Mouse (Mus musculus) CH12.LX (cell line): ENCODE measurements around the gene Trim44. TPM values are rescaled to one million over a fixed set of nuclear protein-coding genes. Genes with fewer than 3 reads are reported as not detected.
A peak's percentile ranks its signal among the peaks of the same experiment; 100 is the strongest.

Source experiments
- DNase-seq: peaks from one replicate; pipeline ENCODE4 v3.0.0-alpha.2; 2013; ENCODE audit errors: extremely low read depth
- H3K27ac ChIP-seq: 2 replicates; pipeline ENCODE4 v1.5.1; 2012; ENCODE audit warnings: low read depth, mild to moderate bottlenecking, control low read depth, moderate library complexity; ENCODE audit not compliant: insufficient read depth
- H3K27me3 ChIP-seq: replicated peaks from 2 replicates; pipeline ENCODE3; 2012; ENCODE audit warnings: inconsistent platforms
- H3K36me3 ChIP-seq, 2 experiments: replicated peaks in 1 of 2; 2 replicates each; pipeline versions ENCODE3 to v1.6.1; 2012; ENCODE audit warnings: inconsistent platforms in 1 of 2, low read length in 1 of 2, mild to moderate bottlenecking in 1 of 2, mixed read lengths in 1 of 2, moderate library complexity in 1 of 2; ENCODE audit not compliant: control insufficient read depth in 1 of 2, insufficient read depth in 1 of 2
- H3K4me1 ChIP-seq, 2 experiments: 2 replicates each; pipeline ENCODE4 v1.6.1; 2012; ENCODE audit warnings: inconsistent platforms in 1 of 2, moderate library complexity in 1 of 2; ENCODE audit not compliant: insufficient read depth in 2 of 2, control insufficient read depth in 1 of 2
- H3K4me2 ChIP-seq: 2 replicates; pipeline ENCODE4 v1.6.1; 2012; ENCODE audit warnings: low read depth, mild to moderate bottlenecking, control low read depth; ENCODE audit not compliant: poor library complexity, insufficient read depth, severe bottlenecking
- H3K4me3 ChIP-seq, 3 experiments: fragments of 150-350 bp in 1 of 3; sonication (generic) in 1 of 3; replicated peaks in 1 of 3; 2 replicates each; pipeline versions ENCODE3 to v1.5.1; 2011 to 2012; ENCODE audit warnings: low read depth in 2 of 3, low read length in 2 of 3, mild to moderate bottlenecking in 2 of 3, moderate library complexity in 2 of 3, control low read depth in 1 of 3, improper control_type of control experiment in 1 of 3, inconsistent platforms in 1 of 3, mixed read lengths in 1 of 3; ENCODE audit not compliant: poor library complexity in 1 of 3
- H3K79me2 ChIP-seq: replicated peaks from 2 replicates; pipeline ENCODE4 v1.6.1; 2012; ENCODE audit warnings: mild to moderate bottlenecking, moderate library complexity; ENCODE audit not compliant: control insufficient read depth, poor library complexity, insufficient read depth, severe bottlenecking; ENCODE audit errors: extremely low read depth
- H3K9ac ChIP-seq: 2 replicates; pipeline ENCODE4 v1.6.1; 2012; ENCODE audit warnings: low read depth, mild to moderate bottlenecking, control low read depth, moderate library complexity; ENCODE audit not compliant: insufficient read depth
- H3K9me3 ChIP-seq: replicated peaks from 2 replicates; pipeline ENCODE3; 2012; ENCODE audit warnings: low read length, inconsistent platforms, mixed read lengths
- BHLHE40 ChIP-seq: IDR thresholded peaks from 2 replicates; pipeline ENCODE4 v1.6.1; 2011; ENCODE audit warnings: mild to moderate bottlenecking, low read depth, low read length, improper control_type of control experiment
- CHD1 ChIP-seq: IDR thresholded peaks from 2 replicates; pipeline ENCODE4 v1.6.1; 2012; ENCODE audit warnings: low read depth, low read length, improper control_type of control experiment, inconsistent platforms
- CHD2 ChIP-seq: IDR thresholded peaks from 2 replicates; pipeline ENCODE4 v1.6.1; 2011; ENCODE audit warnings: low read length, improper control_type of control experiment
- E2F4 ChIP-seq: IDR thresholded peaks from 2 replicates; pipeline ENCODE4 v1.6.1; 2011; ENCODE audit warnings: low read depth, low read length, improper control_type of control experiment; ENCODE audit not compliant: insufficient replicate concordance
- ELF1 ChIP-seq: IDR thresholded peaks from 2 replicates; pipeline ENCODE4 v1.6.1; 2014; ENCODE audit warnings: low read depth, mild to moderate bottlenecking, inconsistent platforms, low read length, improper control_type of control experiment
- EP300 ChIP-seq: IDR thresholded peaks from 2 replicates; pipeline ENCODE4 v1.6.1; 2011; ENCODE audit warnings: low read length, improper control_type of control experiment
- ETS1 ChIP-seq: conservative IDR thresholded peaks from 2 replicates; pipeline ENCODE4 v1.6.1; 2012; ENCODE audit warnings: low read depth, mild to moderate bottlenecking, inconsistent platforms, low read length, improper control_type of control experiment, moderate library complexity
- GABPA ChIP-seq: IDR thresholded peaks from 2 replicates; pipeline ENCODE4 v1.6.1; 2012; ENCODE audit warnings: low read depth, low read length, improper control_type of control experiment, inconsistent platforms; ENCODE audit not compliant: insufficient replicate concordance
- HCFC1 ChIP-seq: IDR thresholded peaks from 2 replicates; pipeline ENCODE4 v1.6.1; 2012; ENCODE audit warnings: low read depth, mild to moderate bottlenecking, inconsistent platforms, low read length, improper control_type of control experiment
- IRF4 ChIP-seq: IDR thresholded peaks from 2 replicates; pipeline ENCODE4 v1.6.1; 2014; ENCODE audit warnings: low read depth, mild to moderate bottlenecking, inconsistent platforms, low read length, improper control_type of control experiment
- JUN ChIP-seq: IDR thresholded peaks from 2 replicates; pipeline ENCODE4 v1.6.1; 2011; ENCODE audit warnings: low read depth, mild to moderate bottlenecking, low read length, improper control_type of control experiment, moderate library complexity; ENCODE audit not compliant: insufficient read depth
- JUND ChIP-seq: conservative IDR thresholded peaks from 2 replicates; pipeline ENCODE4 v1.6.1; 2011; ENCODE audit warnings: low read depth, low read length, improper control_type of control experiment
- KAT2A ChIP-seq: IDR thresholded peaks from 2 replicates; pipeline ENCODE4 v1.6.1; 2012; ENCODE audit warnings: low read length, improper control_type of control experiment, inconsistent platforms; ENCODE audit not compliant: insufficient replicate concordance
- MAFK ChIP-seq: IDR thresholded peaks from 2 replicates; pipeline ENCODE4 v1.6.1; 2011; ENCODE audit warnings: low read length, improper control_type of control experiment; ENCODE audit not compliant: insufficient replicate concordance
- MAX ChIP-seq: IDR thresholded peaks from 2 replicates; pipeline ENCODE4 v1.6.1; 2011; ENCODE audit warnings: low read length, improper control_type of control experiment
- MAZ ChIP-seq: IDR thresholded peaks from 2 replicates; pipeline ENCODE4 v1.6.1; 2012; ENCODE audit warnings: low read depth, mild to moderate bottlenecking, inconsistent platforms, low read length, improper control_type of control experiment, moderate library complexity
- MEF2A ChIP-seq: IDR thresholded peaks from 2 replicates; pipeline ENCODE4 v1.6.1; 2014; ENCODE audit warnings: low read depth, mild to moderate bottlenecking, inconsistent platforms, low read length, improper control_type of control experiment, borderline replicate concordance
- NRF1 ChIP-seq: IDR thresholded peaks from 2 replicates; pipeline ENCODE4 v1.6.1; 2014; ENCODE audit warnings: low read depth, mild to moderate bottlenecking, inconsistent platforms, low read length, improper control_type of control experiment, moderate library complexity
- PAX5 ChIP-seq: IDR thresholded peaks from 2 replicates; pipeline ENCODE4 v1.6.1; 2012; ENCODE audit warnings: low read length, inconsistent platforms, mixed read lengths
- POLR2AphosphoS2 ChIP-seq: IDR thresholded peaks from 2 replicates; pipeline ENCODE4 v1.6.1; 2011; ENCODE audit warnings: low read depth, low read length, improper control_type of control experiment
- RAD21 ChIP-seq: IDR thresholded peaks from 2 replicates; pipeline ENCODE4 v1.6.1; 2011; ENCODE audit warnings: low read depth, mild to moderate bottlenecking, low read length, improper control_type of control experiment, moderate library complexity
- RCOR1 ChIP-seq: conservative IDR thresholded peaks from 2 replicates; pipeline ENCODE4 v1.6.1; 2012; ENCODE audit warnings: low read depth, mild to moderate bottlenecking, inconsistent platforms, low read length, improper control_type of control experiment
- SIN3A ChIP-seq: IDR thresholded peaks from 2 replicates; pipeline ENCODE4 v1.6.1; 2012; ENCODE audit warnings: low read length, improper control_type of control experiment, inconsistent platforms
- SMC3 ChIP-seq: IDR thresholded peaks from 2 replicates; pipeline ENCODE4 v1.6.1; 2011; ENCODE audit warnings: low read depth, low read length, improper control_type of control experiment
- TBP ChIP-seq: conservative IDR thresholded peaks from 2 replicates; pipeline ENCODE4 v1.6.1; 2011; ENCODE audit warnings: low read depth, low read length, improper control_type of control experiment
- TCF12 ChIP-seq: IDR thresholded peaks from 2 replicates; pipeline ENCODE4 v1.6.1; 2014; ENCODE audit warnings: low read depth, mild to moderate bottlenecking, inconsistent platforms, low read length, improper control_type of control experiment
- UBTF ChIP-seq: IDR thresholded peaks from 2 replicates; pipeline ENCODE4 v1.6.1; 2012; ENCODE audit warnings: low read depth, mild to moderate bottlenecking, inconsistent platforms, low read length, improper control_type of control experiment, moderate library complexity
- USF1 ChIP-seq: IDR thresholded peaks from 2 replicates; pipeline ENCODE4 v1.6.1; 2014; ENCODE audit warnings: low read depth, mild to moderate bottlenecking, inconsistent platforms, low read length, improper control_type of control experiment
- USF2 ChIP-seq: conservative IDR thresholded peaks from 2 replicates; pipeline ENCODE4 v1.6.1; 2011; ENCODE audit warnings: low read depth, low read length, improper control_type of control experiment
- ZKSCAN1 ChIP-seq: IDR thresholded peaks from 2 replicates; pipeline ENCODE4 v1.6.1; 2012; ENCODE audit warnings: low read depth, inconsistent platforms, low read length, improper control_type of control experiment, borderline replicate concordance
- ZNF384 ChIP-seq: IDR thresholded peaks from 2 replicates; pipeline ENCODE4 v1.6.1; 2012; ENCODE audit warnings: low read depth, low read length, improper control_type of control experiment, inconsistent platforms
- dilution Hi-C: fragments of 300-500 bp; cut with MboI; formaldehyde crosslinking; loops from 2 replicates; pipeline ENCODE4 v1.14.3; 2020; ENCODE audit warnings: low sequenced_read_pairs; ENCODE audit not compliant: extremely low pct_unique_long_range_greater_than_20kb, extremely low pct_ligation_motif_present
- in situ Hi-C: fragments of 300-500 bp; cut with MboI; formaldehyde crosslinking; loops from 3 replicates; pipeline ENCODE4 v1.14.3; 2019; ENCODE audit warnings: low sequenced_read_pairs, low pct_ligation_motif_present, low pct_unique_long_range_greater_than_20kb, mixed read lengths
- polyA plus RNA-seq: library from polyadenylated mRNA; unstranded; fragments of >175 nt; gene quantifications from 2 replicates; pipeline ENCODE4 v1.2.1, GENCODE M21; 2012; ENCODE audit warnings: low read depth; ENCODE audit not compliant: insufficient read length
- total RNA-seq, 2 experiments: library from RNA; depleted of rRNA; stranded (reverse); fragments of 300-350 nt in 1 of 2; fragments of >200 nt in 1 of 2; gene quantifications; 2 replicates each; pipeline ENCODE4 v1.2.3; 2012 to 2014

Trim44 gene
- total and polyA plus RNA-seq, 3 experiments, result 22.7 to 77.5 (median 28.0) TPM

DNA sequence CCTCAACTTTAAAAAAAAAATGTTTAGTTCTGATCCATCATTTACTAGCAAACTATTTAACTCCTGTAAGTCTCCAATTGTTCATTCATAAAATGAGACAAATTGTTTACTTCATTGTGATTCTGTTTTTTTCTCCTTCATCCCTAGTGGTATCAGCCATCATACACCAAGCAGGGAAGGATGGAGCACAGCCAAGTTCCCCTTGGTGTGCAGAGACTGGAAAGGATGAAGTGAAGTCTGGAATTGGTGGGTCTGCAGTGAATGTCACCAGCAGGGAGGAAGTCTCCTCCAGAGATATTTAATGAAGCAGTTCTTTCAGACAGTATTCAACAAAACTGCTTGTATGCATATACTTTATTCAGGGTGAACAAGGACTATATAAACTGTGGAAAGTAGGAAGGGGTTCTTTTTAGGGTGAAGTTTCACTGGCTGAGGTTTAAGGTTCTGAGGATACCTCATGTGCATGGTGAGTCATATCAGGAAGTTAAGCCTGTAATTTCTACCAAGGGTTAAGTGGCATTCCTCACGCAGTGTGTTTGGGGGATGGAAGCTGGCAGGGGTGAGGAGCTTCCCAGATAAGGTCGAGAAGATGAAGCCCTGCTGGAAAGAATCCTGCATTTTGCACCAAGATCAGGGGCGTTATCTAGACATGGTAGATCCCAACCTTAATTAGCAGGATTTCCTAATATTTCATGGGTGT lies 34.1 kb downstream of the Trim44 start:
- H3K9ac ChIP-seq, result no peak overlapping the region
- no peak overlapping the region for H3K4me3 ChIP-seq
- H3K27me3 ChIP-seq, result no peaks in the 10 kb centered on the region
- H3K4me1 ChIP-seq, result peaks cover 9 to 24% of the 10 kb centered on the region in 2 experiments; a peak in 3 of 4 replicates
- dilution Hi-C loops (no loop called here), in situ Hi-C loops (no loop called here)
- no peaks in the 10 kb centered on the region for H3K9me3 ChIP-seq
- H3K36me3 ChIP-seq, result peaks cover 0 to 47% of the 10 kb centered on the region in 2 experiments
- peaks cover 6% of the 10 kb centered on the region; the same call in 1 of the 2 replicates for H3K79me2 ChIP-seq
- no peak overlapping the region for H3K4me2 ChIP-seq
- TF ChIP-seq CHD1 (no peak), BHLHE40 (peak; percentile 43; the same call in 1 of the 2 replicates), JUND (peak; percentile 53), KAT2A (no peak), UBTF (no peak), E2F4 (no peak), SIN3A (no peak), JUN (no peak), MAX (no peak), PAX5 (no peak), ZNF384 (no peak), MEF2A (no peak), ETS1 (no peak), TCF12 (no peak), GABPA (no peak), EP300 (peak; percentile 50), IRF4 (0 out of 2 replicates have a peak, but pooled peaks have one; percentile 33), HCFC1 (no peak), MAZ (no peak), RCOR1 (no peak), USF1 (no peak), MAFK (no peak), RAD21 (no peak), CHD2 (no peak), POLR2AphosphoS2 (no peak), TBP (no peak), ELF1 (no peak), ZKSCAN1 (no peak), SMC3 (no peak), USF2 (no peak), NRF1 (no peak)
- H3K27ac ChIP-seq, result no peak overlapping the region
- no peak for DNase-seq
